Mouse (Mus musculus) CH12.LX (cell line): Measurements from ENCODE around the gene Zfp597. TPM values are rescaled to one million over a fixed set of nuclear protein-coding genes. Genes with fewer than 3 reads are reported as not detected.

ENCODE experiments used
- DNase-seq: peaks from one replicate; pipeline ENCODE4 v3.0.0-alpha.2; 2013; ENCODE audit errors: extremely low read depth
- H3K27ac ChIP-seq: 2 replicates; pipeline ENCODE4 v1.5.1; 2012; ENCODE audit warnings: low read depth, mild to moderate bottlenecking, control low read depth, moderate library complexity; ENCODE audit not compliant: insufficient read depth
- H3K27me3 ChIP-seq: replicated peaks from 2 replicates; pipeline ENCODE3; 2012; ENCODE audit warnings: inconsistent platforms
- H3K36me3 ChIP-seq, 2 experiments: replicated peaks in 1 of 2; 2 replicates each; pipeline versions ENCODE3 to v1.6.1; 2012; ENCODE audit warnings: inconsistent platforms in 1 of 2, low read length in 1 of 2, mild to moderate bottlenecking in 1 of 2, mixed read lengths in 1 of 2, moderate library complexity in 1 of 2; ENCODE audit not compliant: control insufficient read depth in 1 of 2, insufficient read depth in 1 of 2
- H3K4me1 ChIP-seq, 2 experiments: 2 replicates each; pipeline ENCODE4 v1.6.1; 2012; ENCODE audit warnings: inconsistent platforms in 1 of 2, moderate library complexity in 1 of 2; ENCODE audit not compliant: insufficient read depth in 2 of 2, control insufficient read depth in 1 of 2
- H3K4me2 ChIP-seq: 2 replicates; pipeline ENCODE4 v1.6.1; 2012; ENCODE audit warnings: low read depth, mild to moderate bottlenecking, control low read depth; ENCODE audit not compliant: poor library complexity, insufficient read depth, severe bottlenecking
- H3K4me3 ChIP-seq, 3 experiments: fragments of 150-350 bp in 1 of 3; sonication (generic) in 1 of 3; replicated peaks in 1 of 3; 2 replicates each; pipeline versions ENCODE3 to v1.5.1; 2011 to 2012; ENCODE audit warnings: low read depth in 2 of 3, low read length in 2 of 3, mild to moderate bottlenecking in 2 of 3, moderate library complexity in 2 of 3, control low read depth in 1 of 3, improper control_type of control experiment in 1 of 3, inconsistent platforms in 1 of 3, mixed read lengths in 1 of 3; ENCODE audit not compliant: poor library complexity in 1 of 3
- H3K79me2 ChIP-seq: replicated peaks from 2 replicates; pipeline ENCODE4 v1.6.1; 2012; ENCODE audit warnings: mild to moderate bottlenecking, moderate library complexity; ENCODE audit not compliant: control insufficient read depth, poor library complexity, insufficient read depth, severe bottlenecking; ENCODE audit errors: extremely low read depth
- H3K9ac ChIP-seq: 2 replicates; pipeline ENCODE4 v1.6.1; 2012; ENCODE audit warnings: low read depth, mild to moderate bottlenecking, control low read depth, moderate library complexity; ENCODE audit not compliant: insufficient read depth
- H3K9me3 ChIP-seq: replicated peaks from 2 replicates; pipeline ENCODE3; 2012; ENCODE audit warnings: low read length, inconsistent platforms, mixed read lengths
- CHD1 ChIP-seq: IDR thresholded peaks from 2 replicates; pipeline ENCODE4 v1.6.1; 2012; ENCODE audit warnings: low read depth, low read length, improper control_type of control experiment, inconsistent platforms
- CHD2 ChIP-seq: IDR thresholded peaks from 2 replicates; pipeline ENCODE4 v1.6.1; 2011; ENCODE audit warnings: low read length, improper control_type of control experiment
- CTCF ChIP-seq, 2 experiments: IDR thresholded peaks in 1 of 2; conservative IDR thresholded peaks in 1 of 2; 2 replicates each; pipeline ENCODE4 v1.5.1; 2011 to 2012; ENCODE audit warnings: low read depth in 2 of 2, low read length in 2 of 2, improper control_type of control experiment in 1 of 2, inconsistent platforms in 1 of 2, mild to moderate bottlenecking in 1 of 2, moderate library complexity in 1 of 2
- E2F4 ChIP-seq: IDR thresholded peaks from 2 replicates; pipeline ENCODE4 v1.6.1; 2011; ENCODE audit warnings: low read depth, low read length, improper control_type of control experiment; ENCODE audit not compliant: insufficient replicate concordance
- ELF1 ChIP-seq: IDR thresholded peaks from 2 replicates; pipeline ENCODE4 v1.6.1; 2014; ENCODE audit warnings: low read depth, mild to moderate bottlenecking, inconsistent platforms, low read length, improper control_type of control experiment
- EP300 ChIP-seq: IDR thresholded peaks from 2 replicates; pipeline ENCODE4 v1.6.1; 2011; ENCODE audit warnings: low read length, improper control_type of control experiment
- ETS1 ChIP-seq: conservative IDR thresholded peaks from 2 replicates; pipeline ENCODE4 v1.6.1; 2012; ENCODE audit warnings: low read depth, mild to moderate bottlenecking, inconsistent platforms, low read length, improper control_type of control experiment, moderate library complexity
- GABPA ChIP-seq: IDR thresholded peaks from 2 replicates; pipeline ENCODE4 v1.6.1; 2012; ENCODE audit warnings: low read depth, low read length, improper control_type of control experiment, inconsistent platforms; ENCODE audit not compliant: insufficient replicate concordance
- IRF4 ChIP-seq: IDR thresholded peaks from 2 replicates; pipeline ENCODE4 v1.6.1; 2014; ENCODE audit warnings: low read depth, mild to moderate bottlenecking, inconsistent platforms, low read length, improper control_type of control experiment
- JUN ChIP-seq: IDR thresholded peaks from 2 replicates; pipeline ENCODE4 v1.6.1; 2011; ENCODE audit warnings: low read depth, mild to moderate bottlenecking, low read length, improper control_type of control experiment, moderate library complexity; ENCODE audit not compliant: insufficient read depth
- KAT2A ChIP-seq: IDR thresholded peaks from 2 replicates; pipeline ENCODE4 v1.6.1; 2012; ENCODE audit warnings: low read length, improper control_type of control experiment, inconsistent platforms; ENCODE audit not compliant: insufficient replicate concordance
- MAX ChIP-seq: IDR thresholded peaks from 2 replicates; pipeline ENCODE4 v1.6.1; 2011; ENCODE audit warnings: low read length, improper control_type of control experiment
- MAZ ChIP-seq: IDR thresholded peaks from 2 replicates; pipeline ENCODE4 v1.6.1; 2012; ENCODE audit warnings: low read depth, mild to moderate bottlenecking, inconsistent platforms, low read length, improper control_type of control experiment, moderate library complexity
- MEF2A ChIP-seq: IDR thresholded peaks from 2 replicates; pipeline ENCODE4 v1.6.1; 2014; ENCODE audit warnings: low read depth, mild to moderate bottlenecking, inconsistent platforms, low read length, improper control_type of control experiment, borderline replicate concordance
- MYC ChIP-seq: IDR thresholded peaks from 2 replicates; pipeline ENCODE4 v1.6.1; 2011; ENCODE audit warnings: low read depth, mild to moderate bottlenecking, improper control_type of control experiment, low read length
- NELFE ChIP-seq: IDR thresholded peaks from 2 replicates; pipeline ENCODE4 v1.6.1; 2011; ENCODE audit warnings: low read depth, low read length, improper control_type of control experiment
- NRF1 ChIP-seq: IDR thresholded peaks from 2 replicates; pipeline ENCODE4 v1.6.1; 2014; ENCODE audit warnings: low read depth, mild to moderate bottlenecking, inconsistent platforms, low read length, improper control_type of control experiment, moderate library complexity
- PAX5 ChIP-seq: IDR thresholded peaks from 2 replicates; pipeline ENCODE4 v1.6.1; 2012; ENCODE audit warnings: low read length, inconsistent platforms, mixed read lengths
- POLR2AphosphoS2 ChIP-seq: IDR thresholded peaks from 2 replicates; pipeline ENCODE4 v1.6.1; 2011; ENCODE audit warnings: low read depth, low read length, improper control_type of control experiment
- SIN3A ChIP-seq: IDR thresholded peaks from 2 replicates; pipeline ENCODE4 v1.6.1; 2012; ENCODE audit warnings: low read length, improper control_type of control experiment, inconsistent platforms
- SMC3 ChIP-seq: IDR thresholded peaks from 2 replicates; pipeline ENCODE4 v1.6.1; 2011; ENCODE audit warnings: low read depth, low read length, improper control_type of control experiment
- TCF12 ChIP-seq: IDR thresholded peaks from 2 replicates; pipeline ENCODE4 v1.6.1; 2014; ENCODE audit warnings: low read depth, mild to moderate bottlenecking, inconsistent platforms, low read length, improper control_type of control experiment
- UBTF ChIP-seq: IDR thresholded peaks from 2 replicates; pipeline ENCODE4 v1.6.1; 2012; ENCODE audit warnings: low read depth, mild to moderate bottlenecking, inconsistent platforms, low read length, improper control_type of control experiment, moderate library complexity
- USF1 ChIP-seq: IDR thresholded peaks from 2 replicates; pipeline ENCODE4 v1.6.1; 2014; ENCODE audit warnings: low read depth, mild to moderate bottlenecking, inconsistent platforms, low read length, improper control_type of control experiment
- USF2 ChIP-seq: conservative IDR thresholded peaks from 2 replicates; pipeline ENCODE4 v1.6.1; 2011; ENCODE audit warnings: low read depth, low read length, improper control_type of control experiment
- ZKSCAN1 ChIP-seq: IDR thresholded peaks from 2 replicates; pipeline ENCODE4 v1.6.1; 2012; ENCODE audit warnings: low read depth, inconsistent platforms, low read length, improper control_type of control experiment, borderline replicate concordance
- ZMIZ1 ChIP-seq: IDR thresholded peaks from 2 replicates; pipeline ENCODE4 v1.6.1; 2012; ENCODE audit warnings: low read depth, mild to moderate bottlenecking, inconsistent platforms, low read length, improper control_type of control experiment
- ZNF384 ChIP-seq: IDR thresholded peaks from 2 replicates; pipeline ENCODE4 v1.6.1; 2012; ENCODE audit warnings: low read depth, low read length, improper control_type of control experiment, inconsistent platforms
- dilution Hi-C: fragments of 300-500 bp; cut with MboI; formaldehyde crosslinking; loops from 2 replicates; pipeline ENCODE4 v1.14.3; 2020; ENCODE audit warnings: low sequenced_read_pairs; ENCODE audit not compliant: extremely low pct_unique_long_range_greater_than_20kb, extremely low pct_ligation_motif_present
- in situ Hi-C: fragments of 300-500 bp; cut with MboI; formaldehyde crosslinking; loops from 3 replicates; pipeline ENCODE4 v1.14.3; 2019; ENCODE audit warnings: low sequenced_read_pairs, low pct_ligation_motif_present, low pct_unique_long_range_greater_than_20kb, mixed read lengths
- polyA plus RNA-seq: library from polyadenylated mRNA; unstranded; fragments of >175 nt; gene quantifications from 2 replicates; pipeline ENCODE4 v1.2.1, GENCODE M21; 2012; ENCODE audit warnings: low read depth; ENCODE audit not compliant: insufficient read length
- total RNA-seq, 2 experiments: library from RNA; depleted of rRNA; stranded (reverse); fragments of 300-350 nt in 1 of 2; fragments of >200 nt in 1 of 2; gene quantifications; 2 replicates each; pipeline ENCODE4 v1.2.3; 2012 to 2014

The Zfp597 gene
- total and polyA plus RNA-seq, 3 experiments = 10.4 to 17.8 (median 11.0) TPM

- H3K4me1 ChIP-seq = peaks cover 2 to 5% of the 10 kb centered on the region in 2 experiments; a peak in 1 of 4 replicates
- no peaks in the 10 kb centered on the region for H3K27me3 ChIP-seq
- H3K36me3 ChIP-seq = peaks cover under 1 to 5% of the 10 kb centered on the region in 2 experiments
- no peak overlapping the region for H3K4me2 ChIP-seq
- no peak overlapping the region for H3K27ac ChIP-seq
- no peaks in the 10 kb centered on the region for H3K79me2 ChIP-seq
- no peak overlapping the region for H3K4me3 ChIP-seq
- in situ Hi-C loops = no loop called here
- DNase-seq = no peak
- H3K9me3 ChIP-seq = no peaks in the 10 kb centered on the region
- TF ChIP-seq E2F4 (no peak), SIN3A (no peak), GABPA (no peak), POLR2AphosphoS2 (no peak), MAZ (no peak), JUN (no peak), MEF2A (no peak), NRF1 (no peak), USF2 (no peak), ZKSCAN1 (no peak), UBTF (no peak), ELF1 (no peak), CHD2 (no peak), SMC3 (no peak)
- H3K9ac ChIP-seq = no peak overlapping the region
- dilution Hi-C loops = no loop called here
Measured at GRCm38 (mm10) chr16:3855776-3856175, 28.6 kb downstream of the Zfp597 start.

GRCm38 (mm10) chr16:3854437-3855182, 29.8 kb downstream of the Zfp597 start:
- in situ Hi-C loops = no loop called here
- dilution Hi-C loops = no loop called here
- peaks cover 2 to 5% of the 10 kb centered on the region in 2 experiments; a peak in 1 of 4 replicates for H3K4me1 ChIP-seq
- H3K4me3 ChIP-seq = no peak overlapping the region
- H3K9ac ChIP-seq = no peak overlapping the region
- H3K9me3 ChIP-seq = no peaks in the 10 kb centered on the region
- no peak for DNase-seq
- no peaks in the 10 kb centered on the region for H3K27me3 ChIP-seq
- no peaks in the 10 kb centered on the region for H3K36me3 ChIP-seq
- H3K27ac ChIP-seq = no peak overlapping the region
- no peaks in the 10 kb centered on the region for H3K79me2 ChIP-seq
- TF ChIP-seq NELFE (no peak), POLR2AphosphoS2 (no peak), MAZ (no peak), PAX5 (no peak), CTCF (conservative IDR thresholded peaks at IDR 0.05 in 1 of 2, IDR thresholded peaks at IDR 0.05 in 1 of 2; ENCODE audit: low read depth in 2 of 2, low read length in 2 of 2) (no peak), ETS1 (no peak), SIN3A (no peak), MEF2A (no peak), MAX (no peak), ELF1 (no peak), CHD1 (no peak), ZMIZ1 (no peak), KAT2A (no peak), TCF12 (no peak), MYC (no peak), ZNF384 (no peak), NRF1 (no peak), USF1 (no peak), IRF4 (no peak), EP300 (no peak)
- H3K4me2 ChIP-seq = no peak overlapping the region
